Mouse (Mus musculus): ENCODE data around the gene Dapl1.

Gene Dapl1

GRCm38 (mm10) chr2:59471051-59471948, 13.2 kb upstream of the Dapl1 start:
- no peak for DNase-seq (ENCODE audit: low read depth in 2 of 2, low spot score in 2 of 2)

GRCm38 (mm10) chr2:59474336-59474735, 10.1 kb upstream of the Dapl1 start:
- no peak for DNase-seq (ENCODE audit: low read depth in 2 of 2, low spot score in 2 of 2)

GRCm38 (mm10) chr2:59485080-59485479, 627 bp downstream of the Dapl1 start:
- no peak for DNase-seq (ENCODE audit: low read depth in 2 of 2, low spot score in 2 of 2)

GRCm38 (mm10) chr2:59485657-59486056, 1.2 kb downstream of the Dapl1 start:
- DNase-seq (ENCODE audit: low read depth in 2 of 2, low spot score in 2 of 2), result no peak

- DNase-seq (ENCODE audit: low read depth in 2 of 2, low spot score in 2 of 2), result no peak
Observed at GRCm38 (mm10) chr2:59486196-59486845, 1.9 kb downstream of the Dapl1 start.

GRCm38 (mm10) chr2:59488235-59488634, 3.8 kb downstream of the Dapl1 start:
- DNase-seq (ENCODE audit: low read depth in 2 of 2, low spot score in 2 of 2), result no peak

- no peak for DNase-seq (ENCODE audit: low read depth in 2 of 2, low spot score in 2 of 2)
Observed at GRCm38 (mm10) chr2:59490353-59490752, 5.9 kb downstream of the Dapl1 start.

GRCm38 (mm10) chr2:59493445-59494085, 9.1 kb downstream of the Dapl1 start:
- DNase-seq (ENCODE audit: low read depth in 2 of 2, low spot score in 2 of 2), result no peak

GRCm38 (mm10) chr2:59499146-59499545, 14.7 kb downstream of the Dapl1 start:
- no peak for DNase-seq (ENCODE audit: low read depth in 2 of 2, low spot score in 2 of 2)

GRCm38 (mm10) chr2:59499717-59500116, 15.3 kb downstream of the Dapl1 start:
- DNase-seq (ENCODE audit: low read depth in 2 of 2, low spot score in 2 of 2), result no peak

- no peak for DNase-seq (ENCODE audit: low read depth in 2 of 2, low spot score in 2 of 2)
Observed at GRCm38 (mm10) chr2:59509061-59509460, 24.6 kb downstream of the Dapl1 start.

GRCm38 (mm10) chr2:59510416-59510815, 26.0 kb downstream of the Dapl1 start:
- DNase-seq (ENCODE audit: low read depth in 2 of 2, low spot score in 2 of 2), result no peak

GRCm38 (mm10) chr2:59510882-59511281, 26.4 kb downstream of the Dapl1 start:
- DNase-seq (ENCODE audit: low read depth in 2 of 2, low spot score in 2 of 2), result no peak

- DNase-seq (ENCODE audit: low read depth in 2 of 2, low spot score in 2 of 2), result no peak
Observed at GRCm38 (mm10) chr2:59520663-59521062, 36.2 kb downstream of the Dapl1 start.

- peak; percentile 60 to 79 for DNase-seq (ENCODE audit: low read depth in 2 of 2, low spot score in 2 of 2)
Observed at GRCm38 (mm10) chr2:59522079-59522684, 37.7 kb downstream of the Dapl1 start.

- DNase-seq (ENCODE audit: low read depth in 2 of 2, low spot score in 2 of 2), result no peak
Observed at GRCm38 (mm10) chr2:59523526-59523925, 39.1 kb downstream of the Dapl1 start.

- DNase-seq (ENCODE audit: low read depth in 2 of 2, low spot score in 2 of 2), result no peak
Observed at GRCm38 (mm10) chr2:59526893-59527292, 42.4 kb downstream of the Dapl1 start.

GRCm38 (mm10) chr2:59529574-59530080, 45.2 kb downstream of the Dapl1 start:
- no peak for DNase-seq (ENCODE audit: low read depth in 2 of 2, low spot score in 2 of 2)

GRCm38 (mm10) chr2:59530811-59531210, 46.4 kb downstream of the Dapl1 start:
- DNase-seq (ENCODE audit: low read depth in 2 of 2, low spot score in 2 of 2), result no peak

GRCm38 (mm10) chr2:59532999-59533398, 48.5 kb downstream of the Dapl1 start:
- DNase-seq (ENCODE audit: low read depth in 2 of 2, low spot score in 2 of 2), result no peak

- DNase-seq (ENCODE audit: low read depth in 2 of 2, low spot score in 2 of 2), result no peak
Observed at GRCm38 (mm10) chr2:59533504-59533903, 49.1 kb downstream of the Dapl1 start.
